Mouse (Mus musculus) effector memory CD4-positive, alpha-beta T cell, adult 5 months (primary cell): ENCODE data around the gene Grm1. TPM values are rescaled to one million over a fixed set of nuclear protein-coding genes. Genes with fewer than 3 reads are reported as not detected.

Experiments
- polyA plus RNA-seq: library from polyadenylated mRNA; unstranded; fragments of 100-300 nt; shearing (Covaris generic); gene quantifications from one replicate; pipeline ENCODE4 v1.2.1, GENCODE M21; 2017

Grm1 gene
- not detected for polyA plus RNA-seq

GRCm38 (mm10) chr10:11081611-11082398 lies at the start of gene Grm1:
TSS of gene Grm1 (minus strand) at chr10:11082356.

GRCm38 (mm10) chr10:10681048-10681447 lies 401.1 kb downstream of the Grm1 start, which contains the start of gene Gm10944:
TSS of gene Gm10944 (plus strand) at chr10:10681348.

Other genes starting within 250 kb of the Grm1 start
- 23.7 TPM for gene Shprh, start 67.1 kb upstream of the Grm1 start, polyA plus RNA-seq
- 7.0 TPM for gene Fbxo30, start 199.0 kb upstream of the Grm1 start, polyA plus RNA-seq